Mouse (Mus musculus) heart, postnatal 14 days (tissue): ENCODE results near the gene Tsks. TPM values are rescaled to one million over a fixed set of nuclear protein-coding genes. Genes with fewer than 3 reads are reported as not detected.

Source experiments
- DNase-seq, 2 experiments: peaks; one replicate each; pipeline ENCODE4 v3.0.0; 2021 to 2022
- intact Hi-C: fragments of 180-260 bp; cut with DNase I; formaldehyde crosslinking; loops from one replicate; pipeline ENCODE4 v1.15.1; 2025
- total RNA-seq, 2 experiments: library from RNA; stranded (reverse); gene quantifications; 2 replicates each; pipeline ENCODE4 v1.2.3; 2021

Tsks gene
- total RNA-seq, 2 experiments from 2014 or later, result not detected

- no peak for DNase-seq
- intact Hi-C loops, result no loop called here
These were observed 59.4 kb downstream of the Tsks start for GRCm38 (mm10) chr7:45002440-45002839.

DNA sequence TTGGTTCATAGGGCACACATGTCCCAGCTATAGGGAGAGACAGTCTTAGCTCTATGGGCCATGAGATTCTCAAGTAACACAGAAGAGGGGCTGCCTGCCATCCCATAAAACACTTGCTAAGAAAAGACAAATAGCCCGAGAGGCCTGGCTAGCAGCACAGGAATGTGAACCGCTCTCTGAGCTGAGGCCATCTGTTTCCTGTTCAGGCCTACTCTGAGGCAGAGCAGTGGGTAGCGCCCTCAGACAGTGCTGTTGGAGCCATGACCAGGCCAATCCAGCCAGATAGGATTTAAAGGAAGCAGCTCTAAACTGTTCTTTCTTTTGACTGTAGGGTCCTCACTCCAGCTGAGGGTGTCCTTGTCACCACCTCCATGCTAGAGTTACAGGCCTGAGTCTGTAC is 61.5 kb downstream of the Tsks start:
- intact Hi-C loops, result no loop called here
- no peak for DNase-seq

GRCm38 (mm10) chr7:45005321-45005992 is 62.5 kb downstream of the Tsks start:
- intact Hi-C loops, result no loop called here
- no peak for DNase-seq

- DNase-seq, result no peak
- intact Hi-C loops, result no loop called here
These were observed 63.5 kb downstream of the Tsks start for GRCm38 (mm10) chr7:45006503-45006902.

GRCm38 (mm10) chr7:45007141-45007540 is 64.1 kb downstream of the Tsks start:
- intact Hi-C loops, result no loop called here
- no peak for DNase-seq

Other genes with a start within 250 kb of the Tsks start
- not detected for gene Izumo2, start 234.5 kb upstream of the Tsks start, total RNA-seq
- gene Vrk3, start 194.8 kb upstream of the Tsks start, total RNA-seq, result 10 to 100 TPM; 25.4 to 28.1 TPM
- under 1 TPM; 0.14 to 0.15 TPM for gene Zfp473, start 192.2 kb upstream of the Tsks start, total RNA-seq
- gene Nup62, start 127.1 kb upstream of the Tsks start, total RNA-seq, result 10 to 100 TPM; 31.6 to 33.3 TPM
- gene Il4i1, start 126.8 kb upstream of the Tsks start, total RNA-seq, result 1 to 10 TPM in 1 of 2 experiments, under 1 TPM in 1; 0.72 to 1.1 TPM
- gene Atf5, start 126.5 kb upstream of the Tsks start, total RNA-seq, result 10 to 100 TPM; 52.4 to 57.4 TPM
- gene Akt1s1, start 94.2 kb upstream of the Tsks start, total RNA-seq, result 10 to 100 TPM; 61.1 to 63.3 TPM
- 10 to 100 TPM; 41.0 to 42.8 TPM for gene Tbc1d17, start 94.1 kb upstream of the Tsks start, total RNA-seq
- gene Pnkp, start 86.1 kb upstream of the Tsks start, total RNA-seq, result 10 to 100 TPM; 17.6 to 18.8 TPM
- gene Ptov1, start 73.4 kb upstream of the Tsks start, total RNA-seq, result 100 to 1,000 TPM; 149 to 160 TPM
- 10 to 100 TPM; 60.3 to 68.6 TPM for gene Med25, start 50.5 kb upstream of the Tsks start, total RNA-seq
- 10 to 100 TPM in 1 of 2 experiments, 1 to 10 TPM in 1; 9.0 to 18.1 TPM for gene Fuz, start 47.1 kb upstream of the Tsks start, total RNA-seq
- gene Ap2a1, start 13.7 kb upstream of the Tsks start, total RNA-seq, result 10 to 100 TPM; 74.5 to 82.2 TPM
- gene Cpt1c, start 31.6 kb downstream of the Tsks start, total RNA-seq, result 1 to 10 TPM; 3.1 to 3.5 TPM
- gene Prmt1, start 43.4 kb downstream of the Tsks start, total RNA-seq, result 100 to 1,000 TPM; 119 to 128 TPM
- gene Irf3, start 54.4 kb downstream of the Tsks start, total RNA-seq, result 10 to 100 TPM; 36.5 to 40.2 TPM
- 10 to 100 TPM; 10.4 to 12.3 TPM for gene Bcl2l12, start 55.5 kb downstream of the Tsks start, total RNA-seq
- gene Scaf1, start 73.2 kb downstream of the Tsks start, total RNA-seq, result 10 to 100 TPM; 53.8 to 56.1 TPM
- gene Rras, start 74.8 kb downstream of the Tsks start, total RNA-seq, result 10 to 100 TPM; 60.7 to 62.8 TPM
- 10 to 100 TPM; 27.2 to 28.3 TPM for gene Prr12, start 109.7 kb downstream of the Tsks start, total RNA-seq
- 10 to 100 TPM; 27.7 to 33.7 TPM for gene Nosip, start 119.2 kb downstream of the Tsks start, total RNA-seq
- gene Prrg2, start 119.5 kb downstream of the Tsks start, total RNA-seq, result 10 to 100 TPM; 11.1 to 11.4 TPM
- gene Rcn3, start 149.0 kb downstream of the Tsks start, total RNA-seq, result 10 to 100 TPM; 46.0 to 53.7 TPM
- gene Fcgrt, start 160.6 kb downstream of the Tsks start, total RNA-seq, result 10 to 100 TPM; 72.0 to 76.7 TPM
- gene Rps11, start 181.2 kb downstream of the Tsks start, total RNA-seq, result 100 to 1,000 TPM; 582 to 636 TPM
- gene Rpl13a, start 185.6 kb downstream of the Tsks start, total RNA-seq, result 100 to 1,000 TPM; 573 to 686 TPM
- under 1 TPM in 1 of 2 experiments, not detected in 1; 0.45 TPM for gene Gm45713, start 193.0 kb downstream of the Tsks start, total RNA-seq
- 1 to 10 TPM; 4.3 to 5.8 TPM for gene Flt3l, start 193.2 kb downstream of the Tsks start, total RNA-seq
- gene Pih1d1, start 211.1 kb downstream of the Tsks start, total RNA-seq, result 10 to 100 TPM; 27.7 to 31.2 TPM
- gene Aldh16a1, start 211.4 kb downstream of the Tsks start, total RNA-seq, result 10 to 100 TPM; 20.3 to 27.3 TPM
- gene Slc17a7, start 220.7 kb downstream of the Tsks start, total RNA-seq, result 10 to 100 TPM in 1 of 2 experiments, 1 to 10 TPM in 1; 8.1 to 11.5 TPM
- not detected for gene Gfy, start 236.4 kb downstream of the Tsks start, total RNA-seq
- gene Pth2, start 237.8 kb downstream of the Tsks start, total RNA-seq, result not detected